Mouse (Mus musculus) lung, adult 2 months (tissue): ENCODE results near the gene Itpa.

ENCODE experiments used
- CTCF ChIP-seq: fragments of 200-500 bp; IDR thresholded peaks from 2 replicates; pipeline ENCODE4 v1.5.1; 2011; ENCODE audit warnings: mild to moderate bottlenecking, low read length, control low read depth; ENCODE audit not compliant: insufficient read depth
- POLR2A ChIP-seq: fragments of 200-500 bp; IDR thresholded peaks from 2 replicates; pipeline ENCODE4 v1.6.1; 2011; ENCODE audit warnings: low read depth, mild to moderate bottlenecking, control low read depth, low read length, borderline replicate concordance; ENCODE audit errors: extremely low read depth

- TF ChIP-seq CTCF (no peak), POLR2A (no peak)
Measured at GRCm38 (mm10) chr2:130635847-130636246, 31.6 kb upstream of the Itpa start.
